Mouse (Mus musculus): Measurements from ENCODE around the gene Cpn2.

DNA sequence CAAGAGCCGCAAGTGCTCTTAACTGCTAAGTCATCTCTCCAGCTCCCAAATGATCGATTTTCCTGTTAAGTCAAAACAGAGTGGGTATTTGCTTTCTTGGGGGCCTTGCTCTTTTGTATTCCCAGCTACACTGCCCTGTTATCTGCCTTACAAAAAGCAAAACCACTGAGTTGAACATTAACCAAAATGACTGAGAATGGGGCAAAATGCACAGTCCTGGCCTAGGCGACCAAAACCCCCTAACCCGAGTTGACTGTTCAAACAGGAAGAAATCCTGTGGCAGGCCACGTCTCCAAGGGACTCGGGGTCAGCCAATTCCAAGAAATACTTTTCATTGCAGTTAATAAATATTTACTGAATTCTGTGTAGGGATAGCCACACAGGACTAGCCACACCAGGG, 28.5 kb downstream of the Cpn2 start:
- no peak for TF ChIP-seq CTCF (IDR thresholded peaks at IDR 0.05)
- TF ChIP-seq POLR2A (IDR thresholded peaks at IDR 0.05; ENCODE audit: insufficient read depth, low read depth, low read length): no peak
- no peak for TF ChIP-seq EP300 (IDR thresholded peaks at IDR 0.05; ENCODE audit: insufficient read depth, low read depth, low read length)
